Mouse (Mus musculus) cerebellum, postnatal 36 days (tissue): Measurements from ENCODE around the gene Tmed2.
"Not testable (repeated sequence)": the region's sequence is repeated elsewhere in the genome, so short reads cannot be mapped to it uniquely, and the experiment has no call there.

Experiments used
- DNase-seq, 2 experiments: peaks; one replicate each; pipeline ENCODE4 v3.0.0; 2021 to 2022; ENCODE audit warnings: mixed read lengths in 2 of 2

Gene Tmed2

DNA sequence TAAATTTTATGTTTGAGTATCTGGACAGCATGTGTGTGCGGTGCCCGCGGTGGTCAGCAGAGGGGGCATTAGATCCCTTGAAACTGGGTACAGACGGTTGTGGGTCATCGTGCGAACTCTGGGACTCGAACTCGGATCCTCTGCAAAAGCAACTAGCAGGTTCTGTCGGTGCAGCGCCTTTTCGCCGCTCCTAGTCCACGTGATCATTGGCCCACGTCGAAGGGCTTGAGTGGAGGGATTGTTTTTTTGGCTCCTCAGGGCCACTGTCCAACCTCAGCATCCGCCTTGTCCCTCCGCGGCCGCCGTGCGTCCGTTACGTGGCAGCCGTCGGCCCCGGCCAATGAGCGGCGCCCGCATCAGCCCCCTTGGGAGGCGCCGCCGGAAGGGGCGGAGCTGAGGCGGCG, at the start of gene Tmed2:
Gene Tmed2 (plus strand): TSS at position 313 of the 404 bp plus-strand sequence.
- DNase-seq: peak; percentile 97 to 98

GRCm38 (mm10) chr5:124491732-124492131, 48.8 kb upstream of the Tmed2 start:
- DNase-seq: no peak

GRCm38 (mm10) chr5:124492618-124493017, 47.9 kb upstream of the Tmed2 start:
- DNase-seq: no peak

GRCm38 (mm10) chr5:124493455-124493854, 47.0 kb upstream of the Tmed2 start:
- DNase-seq: no peak

- no peak for DNase-seq
Measured at GRCm38 (mm10) chr5:124495547-124495946, 44.9 kb upstream of the Tmed2 start.

GRCm38 (mm10) chr5:124496614-124497514, 43.6 kb upstream of the Tmed2 start:
- no peak for DNase-seq

DNA sequence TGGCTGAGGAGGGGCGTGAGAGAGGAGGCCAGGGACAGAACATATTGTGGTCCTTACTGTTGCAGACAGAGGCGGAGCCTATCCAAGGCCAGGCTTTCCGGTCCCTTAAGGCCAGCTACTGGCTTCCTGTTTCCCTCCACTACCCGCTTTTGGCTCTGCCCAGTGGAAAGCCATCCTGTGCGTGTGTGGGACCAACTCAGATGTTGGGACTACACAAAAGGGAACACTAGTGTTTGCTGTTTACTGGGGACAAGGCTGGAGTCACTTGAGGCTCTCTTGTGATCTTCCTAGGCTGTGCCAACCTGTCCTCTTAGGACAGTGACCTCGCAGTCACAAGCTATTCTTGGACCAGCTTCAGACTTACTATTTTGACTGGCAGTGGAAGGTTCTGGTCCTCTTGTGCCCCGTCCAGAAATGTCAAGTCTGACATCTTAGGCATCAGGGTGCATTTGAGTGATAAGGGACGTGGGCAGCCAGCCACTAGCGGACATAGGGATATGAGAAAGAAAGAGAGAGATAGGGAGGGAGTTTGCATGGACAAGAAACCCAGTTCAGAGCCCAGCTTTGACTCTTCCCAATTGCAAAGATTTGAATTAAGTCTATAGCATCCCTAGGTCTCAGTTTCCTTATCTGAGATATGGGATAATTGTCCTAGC, 42.1 kb upstream of the Tmed2 start:
- DNase-seq: no peak

DNA sequence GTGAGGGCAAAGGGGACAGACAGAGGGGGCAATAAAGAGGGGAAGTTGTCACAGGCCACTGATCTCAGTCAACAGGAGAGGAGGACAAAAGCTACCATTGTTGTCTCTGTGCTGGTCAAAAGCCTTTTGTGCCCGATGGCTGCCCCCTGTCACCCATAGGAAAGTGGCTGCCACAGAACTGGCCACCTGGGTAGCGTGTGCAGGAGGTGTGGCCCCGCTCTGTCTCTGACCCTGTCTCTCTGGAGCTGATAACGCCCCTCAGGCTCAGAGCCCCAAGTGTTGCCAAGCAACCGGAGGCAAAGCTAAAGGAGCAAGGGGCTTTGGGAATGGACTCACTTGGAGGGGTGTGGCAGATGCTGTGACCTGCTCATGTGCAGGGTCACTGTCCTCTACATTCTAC, 41.5 kb upstream of the Tmed2 start:
- no peak for DNase-seq

- DNase-seq: not testable (repeated sequence)
Measured at GRCm38 (mm10) chr5:124500037-124500436, 40.5 kb upstream of the Tmed2 start.

GRCm38 (mm10) chr5:124500573-124500972, 39.9 kb upstream of the Tmed2 start:
- DNase-seq: no peak

GRCm38 (mm10) chr5:124501541-124501940, 39.0 kb upstream of the Tmed2 start:
- no peak for DNase-seq

DNA sequence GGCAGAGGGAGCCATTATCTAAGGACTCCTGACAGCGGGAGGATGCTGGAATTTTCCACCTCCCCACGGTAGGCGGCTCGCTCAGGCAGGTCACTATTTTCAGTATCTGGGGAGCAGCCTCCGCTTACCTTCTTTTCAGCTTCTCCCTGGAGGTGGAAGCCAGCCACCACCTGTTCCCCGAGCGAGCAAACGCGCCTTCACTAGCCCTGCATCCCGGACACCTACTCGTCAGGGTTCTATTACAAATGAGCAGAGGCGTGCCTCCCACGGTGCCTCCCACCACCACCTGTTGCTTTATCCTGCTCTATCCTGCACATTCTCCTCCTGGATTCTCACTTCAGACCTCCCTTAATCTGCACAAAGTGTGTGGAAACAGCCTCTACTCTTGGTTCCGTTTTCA, 36.8 kb upstream of the Tmed2 start:
- no peak for DNase-seq

DNA sequence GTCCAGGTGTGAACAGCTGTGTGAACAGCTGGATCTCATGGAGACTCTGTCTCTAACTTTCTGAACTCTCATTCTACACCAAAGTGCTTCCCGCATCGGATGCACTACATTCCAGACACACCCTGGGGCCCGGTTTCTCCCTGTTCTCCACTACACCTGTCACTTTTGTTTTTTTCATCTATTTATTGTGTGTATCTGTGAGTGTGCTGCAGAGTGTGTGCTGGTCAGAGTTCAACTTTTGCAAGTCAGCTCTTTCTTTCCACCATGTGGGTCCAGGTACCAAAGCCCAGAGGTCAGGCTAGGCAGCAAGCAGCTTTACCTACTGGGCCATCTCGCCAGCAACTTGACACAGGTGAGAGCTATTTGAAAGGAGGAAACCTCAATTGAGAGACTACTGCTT, 35.3 kb upstream of the Tmed2 start:
- no peak for DNase-seq

- no peak for DNase-seq
Measured at GRCm38 (mm10) chr5:124506731-124507359, 33.6 kb upstream of the Tmed2 start.

DNA sequence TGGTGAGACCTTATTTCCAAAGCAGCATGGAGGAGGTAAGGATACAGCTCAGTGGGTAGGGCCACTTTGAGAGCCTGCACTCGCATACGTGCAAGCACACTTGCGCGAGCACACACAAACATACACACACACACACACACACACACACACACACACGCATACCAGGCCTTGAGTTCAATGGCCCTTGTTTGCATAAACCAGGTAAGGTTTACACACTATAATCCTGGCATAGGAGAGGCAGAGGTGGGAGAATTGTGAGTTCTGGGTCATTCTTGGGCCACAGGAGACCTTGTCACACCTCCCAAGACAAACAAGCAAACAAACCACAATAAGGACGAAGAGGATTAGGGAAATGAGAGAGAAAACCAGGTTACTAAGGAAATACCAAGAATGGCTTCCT, 31.3 kb upstream of the Tmed2 start:
- no peak for DNase-seq

GRCm38 (mm10) chr5:124509742-124510237, 30.7 kb upstream of the Tmed2 start:
- DNase-seq: no peak

DNA sequence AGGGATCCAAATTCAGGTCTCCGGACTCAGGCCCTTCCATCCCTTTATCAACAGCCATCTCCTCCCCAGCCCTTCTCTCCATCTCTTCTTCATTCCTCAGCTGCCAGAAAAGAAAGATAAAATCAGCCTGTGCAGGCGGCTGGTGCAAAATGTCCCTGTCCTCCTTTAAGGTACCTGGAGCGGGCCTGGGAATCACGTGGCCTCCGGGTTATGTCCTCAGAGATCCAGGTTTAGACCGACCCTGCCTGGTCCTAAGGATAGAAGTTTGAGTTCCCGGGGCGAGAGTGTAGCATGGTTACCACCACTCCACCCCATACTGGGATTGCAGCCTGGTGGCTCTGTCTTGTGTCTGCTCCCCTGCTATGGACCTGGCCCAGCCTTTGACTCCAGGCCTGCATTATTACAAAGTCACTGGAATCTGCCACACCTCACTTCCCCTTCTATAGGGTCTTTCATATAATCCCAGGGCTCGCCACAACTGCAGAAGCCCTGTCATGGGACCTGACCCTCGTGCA, 29.9 kb upstream of the Tmed2 start:
- DNase-seq: no peak

DNA sequence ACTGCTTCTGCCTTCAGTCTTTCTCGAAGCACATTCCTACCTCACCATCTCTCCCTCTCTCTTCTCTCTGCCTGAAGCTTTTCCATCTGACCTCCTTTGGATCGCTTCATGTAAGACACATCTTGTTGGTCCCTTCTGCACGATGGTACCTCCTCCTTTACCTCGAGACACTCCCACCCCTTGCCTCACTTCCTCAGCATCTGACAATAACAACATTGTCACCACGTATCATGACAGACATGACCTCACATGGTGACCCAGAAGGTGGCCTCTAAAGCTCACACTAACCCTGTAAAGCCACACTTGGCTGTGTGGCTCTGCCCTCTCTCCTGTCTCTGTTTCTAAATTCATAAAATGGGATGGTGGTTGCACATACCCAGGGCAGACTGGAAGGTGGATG, 24.7 kb upstream of the Tmed2 start:
- DNase-seq: no peak

GRCm38 (mm10) chr5:124518648-124519047, 21.8 kb upstream of the Tmed2 start:
- no peak for DNase-seq

DNA sequence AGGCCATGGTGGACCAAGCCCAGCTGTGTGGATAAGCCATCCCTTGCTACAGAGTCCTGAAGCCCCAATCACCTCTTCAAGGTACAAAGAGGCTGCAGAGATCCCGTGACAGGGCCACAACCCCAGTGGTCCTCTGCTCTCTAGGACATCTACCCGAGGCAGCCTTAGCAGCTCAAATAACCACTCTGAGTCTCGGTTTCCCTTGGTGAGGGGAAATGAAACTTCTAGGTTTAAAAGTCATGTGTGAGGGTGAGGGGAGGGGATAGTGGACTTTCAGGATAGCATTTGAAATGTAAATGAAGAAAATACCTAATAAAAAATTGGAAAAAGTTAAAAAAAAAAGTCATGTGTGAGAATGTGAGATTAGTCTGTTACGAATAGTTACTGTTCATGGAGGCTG, 18.9 kb upstream of the Tmed2 start:
- DNase-seq: no peak

GRCm38 (mm10) chr5:124523032-124523431, 17.5 kb upstream of the Tmed2 start:
- DNase-seq: no peak

- DNase-seq: no peak
Measured at GRCm38 (mm10) chr5:124524943-124525342, 15.6 kb upstream of the Tmed2 start.

DNA sequence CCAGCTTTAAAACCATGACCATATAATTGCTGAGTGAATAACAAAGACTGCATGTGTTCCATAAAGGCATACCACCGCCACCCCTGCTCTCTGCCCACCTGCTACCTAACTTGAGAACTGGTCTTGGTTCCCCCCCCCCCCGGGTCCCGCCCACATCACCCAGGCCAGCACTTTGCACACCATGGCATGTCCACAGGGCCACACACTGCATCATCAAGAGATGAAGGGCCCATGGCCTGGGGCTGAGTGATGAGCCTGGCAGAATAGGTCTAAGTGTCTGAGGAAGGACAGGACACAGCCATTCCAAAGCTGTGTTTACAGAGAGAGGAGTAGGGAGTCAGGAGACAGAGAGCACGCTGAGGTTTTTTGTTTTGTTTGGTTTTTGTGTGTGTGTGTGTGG, 12.1 kb upstream of the Tmed2 start:
- no peak for DNase-seq
